Mouse (Mus musculus) embryonic facial prominence, embryonic 13.5 days (tissue): ENCODE results near the gene Myocd. TPM values are rescaled to one million over a fixed set of nuclear protein-coding genes. Genes with fewer than 3 reads are reported as not detected.

Experiments
- ATAC-seq: fragments of 200-750 bp; cut with Nextera tagmentation; 2 replicates; pipeline ENCODE4 v1.8.0; 2017; ENCODE audit warnings: low read depth; ENCODE audit not compliant: insufficient number of reproducible peaks, insufficient read depth, low FRiP score, low TSS enrichment
- H3K27ac ChIP-seq: fragments of 300-500 bp; sonication (generic); 2 replicates; pipeline ENCODE4 v1.5.1; 2015; ENCODE audit warnings: moderate library complexity, mild to moderate bottlenecking, inconsistent platforms
- H3K27me3 ChIP-seq: fragments of 300-500 bp; sonication (generic); 2 replicates; pipeline ENCODE4 v1.6.1; 2015; ENCODE audit warnings: mild to moderate bottlenecking, inconsistent platforms
- H3K36me3 ChIP-seq: fragments of 300-500 bp; sonication (generic); 2 replicates; pipeline ENCODE4 v1.6.1; 2015; ENCODE audit warnings: mild to moderate bottlenecking, inconsistent platforms
- H3K4me1 ChIP-seq: fragments of 300-500 bp; sonication (generic); 2 replicates; pipeline ENCODE4 v1.6.1; 2015; ENCODE audit warnings: inconsistent platforms
- H3K4me2 ChIP-seq: fragments of 300-500 bp; sonication (generic); 2 replicates; pipeline ENCODE4 v1.6.1; 2015; ENCODE audit warnings: moderate library complexity, mild to moderate bottlenecking, inconsistent platforms
- H3K4me3 ChIP-seq: fragments of 300-500 bp; sonication (generic); 2 replicates; pipeline ENCODE4 v1.5.1; 2015; ENCODE audit warnings: mild to moderate bottlenecking, inconsistent platforms
- H3K9ac ChIP-seq: fragments of 300-500 bp; sonication (generic); 2 replicates; pipeline ENCODE4 v1.6.1; 2015; ENCODE audit warnings: mild to moderate bottlenecking, inconsistent platforms
- H3K9me3 ChIP-seq: fragments of 300-500 bp; sonication (generic); 2 replicates; pipeline ENCODE4 v1.6.1; 2016; ENCODE audit warnings: inconsistent platforms
- WGBS: fragments of 180-500 bp; shearing (Covaris S2); methylation state at CpG from one replicate; pipeline ENCODE4 v1.1.7; 2015; ENCODE audit warnings: mixed read lengths; 5-methylcytosine and 5-hydroxymethylcytosine counted together
- polyA plus RNA-seq: library from polyadenylated mRNA; unstranded; fragments of >200 nt; fragmentation: Nextera tagmentation; extraction: Ambion mirVana; gene quantifications from 2 replicates; pipeline ENCODE4 v1.2.1, GENCODE M21; 2015

Myocd gene
- polyA plus RNA-seq = 0.94 and 2.1 TPM in 2 replicates

DNA sequence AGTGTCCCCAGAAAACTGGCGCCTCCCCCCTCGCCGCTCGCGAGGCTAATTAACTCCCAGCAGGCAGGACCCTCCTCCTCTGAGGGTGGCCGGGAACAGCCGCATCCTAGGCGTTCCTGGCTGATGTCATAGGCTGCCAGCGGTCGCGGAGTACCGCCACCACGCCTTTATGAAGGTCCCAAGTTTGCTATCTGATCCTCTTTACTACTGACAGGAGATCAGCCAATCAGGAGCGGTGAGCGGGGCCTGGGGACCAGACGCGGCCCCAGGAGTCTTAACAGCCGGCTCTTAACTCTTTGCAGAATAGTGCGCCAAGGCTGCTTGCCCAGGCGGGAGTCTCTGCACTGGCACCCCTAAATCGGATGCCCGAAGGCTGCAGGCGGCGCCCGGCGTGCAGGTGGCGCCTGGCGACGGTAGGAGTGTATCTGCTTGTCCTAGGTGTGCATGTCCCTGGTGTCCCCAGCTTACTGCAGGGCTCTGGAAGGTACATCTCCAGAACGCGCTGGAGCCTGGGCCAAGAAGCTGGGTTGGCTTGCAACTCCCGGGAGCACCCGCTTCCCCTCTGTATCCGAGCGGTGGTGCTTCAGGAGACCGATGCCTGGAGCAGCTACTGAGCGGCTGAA is at the start of gene Myocd:
Gene Myocd (minus strand): TSS at position 139 of the 623 bp plus-strand sequence.
- Histone ChIP-seq H3K27me3 (peaks cover 35% of the 10 kb centered on the region), H3K9me3 (no peaks in the 10 kb centered on the region), H3K4me1 (peaks cover 19% of the 10 kb centered on the region), H3K27ac (no peak within 1 kb of the TSS), H3K9ac (peak within 1 kb of the TSS; percentile 61), H3K4me3 (peak within 1 kb of the TSS; percentile 47), H3K4me2 (peak within 1 kb of the TSS; percentile 85), H3K36me3 (no peaks in the 10 kb centered on the region)
- under 1% methylated on average over 37 of the region's 37 CpGs for WGBS
- peak; percentile 74; the same call in 1 of the 2 replicates for ATAC-seq

DNA sequence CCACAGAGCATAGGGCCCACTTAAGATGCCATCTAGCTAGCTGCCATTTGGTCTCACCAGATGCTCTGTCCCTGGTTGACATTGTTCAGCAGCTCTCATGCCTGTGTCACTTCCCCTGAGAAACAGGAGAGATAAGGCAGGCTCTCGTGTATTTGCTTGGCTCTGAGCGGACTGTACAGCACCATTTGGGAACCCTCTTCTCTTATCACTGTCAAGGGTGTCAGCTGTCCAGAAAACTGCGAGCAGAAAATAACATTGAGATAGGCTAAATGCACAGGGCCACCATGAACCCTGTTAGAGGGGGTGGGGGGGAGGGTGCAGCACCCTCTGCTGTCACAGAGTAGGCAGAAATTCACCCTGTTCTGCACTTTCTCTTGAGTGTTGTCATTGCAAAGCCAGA is 34.0 kb upstream of the Myocd start:
- no peak overlapping the region for H3K4me3 ChIP-seq
- H3K9ac ChIP-seq = no peak overlapping the region
- no peaks in the 10 kb centered on the region for H3K36me3 ChIP-seq
- no peaks in the 10 kb centered on the region for H3K27me3 ChIP-seq
- H3K4me1 ChIP-seq = no peaks in the 10 kb centered on the region
- no peak for ATAC-seq
- H3K4me2 ChIP-seq = no peak overlapping the region
- H3K27ac ChIP-seq = no peak overlapping the region
- WGBS = 78% methylated on average over 3 of the region's 3 CpGs
- H3K9me3 ChIP-seq = 0 out of 2 replicates have a peak, but pooled peaks cover 3% of the 10 kb centered on the region

DNA sequence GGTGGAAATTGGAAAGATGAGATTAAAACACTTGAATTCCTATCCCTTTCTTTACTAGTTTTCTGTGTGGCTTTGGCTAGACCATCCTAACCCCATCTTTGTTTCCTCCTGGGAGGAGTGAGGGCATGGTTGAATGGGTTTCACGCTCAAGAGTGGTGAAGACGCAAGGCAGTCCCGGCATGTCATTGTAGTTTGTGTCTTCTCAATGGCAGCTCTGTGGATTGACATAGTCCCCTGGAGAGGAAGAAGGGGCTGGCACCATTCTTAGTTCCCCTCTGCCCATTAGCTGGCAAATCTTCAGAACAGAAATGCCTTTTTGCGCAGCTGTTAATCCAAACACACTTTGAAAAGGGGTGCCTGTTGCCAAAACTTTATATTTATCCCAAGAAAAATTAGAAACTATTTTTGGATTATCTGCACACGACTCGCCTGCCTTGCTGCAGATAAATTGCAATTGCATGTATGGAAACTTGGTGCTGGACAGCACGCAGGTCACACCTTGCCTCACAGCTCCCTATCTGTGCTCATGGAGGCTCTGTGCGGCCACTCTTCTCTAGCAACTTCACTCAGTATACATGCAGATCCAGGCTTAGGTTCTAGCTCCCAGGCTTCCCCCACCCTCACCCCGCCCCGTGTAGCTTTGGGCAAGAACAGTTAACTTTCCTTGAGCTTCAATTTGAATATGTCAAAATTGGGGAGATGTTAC is 24.5 kb upstream of the Myocd start:
- H3K4me2 ChIP-seq = no peak overlapping the region

DNA sequence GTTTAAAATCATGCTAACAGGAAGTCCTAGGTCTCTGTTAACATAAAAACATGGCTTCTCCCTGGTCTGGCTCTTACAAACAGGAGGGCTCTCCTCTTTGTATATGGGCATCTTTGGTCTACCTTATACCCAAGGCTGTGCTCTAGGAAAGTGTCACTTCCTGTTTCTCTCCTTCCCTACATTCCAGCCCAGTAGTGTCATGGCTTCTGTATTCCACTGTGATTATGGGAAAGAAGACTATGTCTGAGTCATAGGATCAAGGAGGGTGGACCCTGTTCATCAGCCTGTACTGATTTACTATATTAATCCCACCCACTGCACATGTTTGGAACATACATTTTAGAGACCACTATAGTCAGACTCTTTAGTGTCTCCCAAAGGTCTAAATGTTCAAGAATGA is 23.2 kb upstream of the Myocd start:
- Histone ChIP-seq H3K4me2 (no peak overlapping the region), H3K4me3 (no peak overlapping the region), H3K9ac (no peak overlapping the region), H3K27ac (no peak overlapping the region), H3K36me3 (no peaks in the 10 kb centered on the region), H3K27me3 (no peaks in the 10 kb centered on the region), H3K9me3 (no peaks in the 10 kb centered on the region), H3K4me1 (no peaks in the 10 kb centered on the region)
- no peak for ATAC-seq

More for the DNA sequence above, 24.5 kb upstream of the Myocd start:
- H3K9me3 ChIP-seq = no peaks in the 10 kb centered on the region
- ATAC-seq = no peak
- H3K4me3 ChIP-seq = no peak overlapping the region
- H3K27ac ChIP-seq = no peak overlapping the region
- H3K27me3 ChIP-seq = no peaks in the 10 kb centered on the region
- 83% methylated on average over 10 of the region's 10 CpGs for WGBS
- H3K9ac ChIP-seq = no peak overlapping the region
- no peaks in the 10 kb centered on the region for H3K36me3 ChIP-seq
- H3K4me1 ChIP-seq = no peaks in the 10 kb centered on the region

DNA sequence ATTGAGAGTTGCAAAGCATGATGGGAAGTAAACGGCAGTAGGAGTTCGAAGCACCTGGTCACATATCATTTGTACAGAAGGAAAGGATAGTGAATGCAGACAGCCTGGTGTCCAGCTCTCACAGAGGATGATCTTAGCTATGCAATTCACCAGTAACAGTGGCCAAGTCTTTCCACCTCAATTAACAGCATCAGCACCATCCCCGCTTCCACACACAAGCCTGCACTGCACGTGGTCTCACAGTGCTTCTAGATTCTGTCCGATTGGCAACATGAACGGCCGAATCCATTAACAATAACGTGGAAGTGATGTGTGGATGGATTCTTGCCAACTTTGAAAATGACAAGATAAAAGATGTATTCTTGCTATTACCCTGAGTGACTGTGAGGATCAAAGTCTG is 17.9 kb upstream of the Myocd start:
- no peak for ATAC-seq
- Histone ChIP-seq H3K4me1 (no peaks in the 10 kb centered on the region), H3K36me3 (no peaks in the 10 kb centered on the region), H3K4me2 (no peak overlapping the region), H3K9me3 (no peaks in the 10 kb centered on the region), H3K27me3 (peaks cover 3% of the 10 kb centered on the region; the same call in 1 of the 2 replicates), H3K4me3 (no peak overlapping the region), H3K9ac (no peak overlapping the region), H3K27ac (no peak overlapping the region)
- 89% methylated on average over 8 of the region's 8 CpGs for whole genome bisulfite sequencing

DNA sequence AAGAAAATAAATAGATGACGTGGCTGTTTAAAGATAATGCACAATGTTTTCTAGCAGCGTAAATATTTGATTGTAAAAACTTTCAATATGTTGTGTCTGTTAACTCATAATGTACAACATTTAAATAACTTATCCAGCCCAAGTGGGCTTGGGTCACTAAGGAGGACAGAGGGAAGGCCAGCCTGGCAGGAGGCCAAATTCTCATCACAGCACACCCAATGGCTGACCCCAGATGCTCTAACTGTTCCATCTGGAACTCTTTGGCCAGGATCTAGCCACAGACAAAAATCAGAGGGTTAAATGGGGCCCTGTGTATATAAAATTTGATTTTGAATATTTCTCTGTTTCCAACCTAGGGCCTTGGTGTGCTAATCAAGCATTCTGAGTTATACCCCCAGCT is 16.4 kb upstream of the Myocd start:
- no peaks in the 10 kb centered on the region for H3K9me3 ChIP-seq
- no peak overlapping the region for H3K4me3 ChIP-seq
- no peak overlapping the region for H3K9ac ChIP-seq
- H3K27ac ChIP-seq = no peak overlapping the region
- 89% methylated on average over 2 of the region's 2 CpGs for WGBS
- H3K4me1 ChIP-seq = no peaks in the 10 kb centered on the region
- peaks cover 3% of the 10 kb centered on the region; the same call in 1 of the 2 replicates for H3K27me3 ChIP-seq
- no peak overlapping the region for H3K4me2 ChIP-seq
- ATAC-seq = no peak
- no peaks in the 10 kb centered on the region for H3K36me3 ChIP-seq

DNA sequence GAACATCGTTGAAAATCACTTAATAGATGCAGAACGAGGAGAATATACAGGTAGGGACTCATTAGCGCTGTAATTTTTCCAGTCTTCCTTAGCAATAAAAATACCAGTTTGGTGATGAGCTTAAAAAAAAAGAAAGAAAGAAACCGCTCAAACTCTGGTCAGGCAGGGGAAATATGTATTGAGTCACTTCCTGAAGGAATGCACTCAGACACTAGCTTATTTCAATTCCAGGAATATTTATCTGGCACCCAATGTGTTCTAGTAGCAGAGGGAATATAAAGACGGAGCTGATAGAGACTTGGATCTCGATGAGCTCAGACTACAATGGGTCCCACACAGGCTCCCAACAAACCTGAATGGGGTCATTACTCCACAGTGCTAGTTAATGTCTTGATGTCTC is 5.7 kb upstream of the Myocd start:
- ATAC-seq = no peak
- no peak overlapping the region for H3K4me2 ChIP-seq
- H3K4me1 ChIP-seq = peaks cover 9% of the 10 kb centered on the region
- H3K27me3 ChIP-seq = peaks cover 22% of the 10 kb centered on the region
- H3K9ac ChIP-seq = no peak overlapping the region
- H3K4me3 ChIP-seq = no peak overlapping the region
- H3K27ac ChIP-seq = no peak overlapping the region
- 87% methylated on average over 6 of the region's 6 CpGs for WGBS
- H3K9me3 ChIP-seq = no peaks in the 10 kb centered on the region
- H3K36me3 ChIP-seq = no peaks in the 10 kb centered on the region

DNA sequence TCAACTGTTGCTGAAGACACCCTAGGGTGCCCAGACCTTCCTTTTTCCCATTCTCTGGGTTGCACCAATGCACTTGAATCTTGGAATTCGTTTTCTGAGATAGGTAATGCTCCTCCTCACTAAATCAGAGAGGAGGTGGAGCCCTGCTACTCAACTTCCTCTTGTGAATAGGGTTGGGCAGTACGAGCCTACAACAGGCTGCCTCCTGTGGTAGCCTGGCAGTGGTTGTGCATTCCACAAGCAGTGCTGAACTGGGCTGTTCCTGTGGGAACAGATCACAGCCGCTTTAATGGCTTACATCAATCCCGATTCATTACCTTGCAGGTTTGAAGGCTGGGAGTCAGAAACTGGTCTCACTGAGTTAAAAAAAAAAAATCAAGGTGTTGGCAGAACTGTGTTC is 1.2 kb upstream of the Myocd start:
- Histone ChIP-seq H3K9ac (no peak overlapping the region), H3K4me3 (no peak overlapping the region), H3K4me1 (peaks cover 19% of the 10 kb centered on the region), H3K27ac (no peak overlapping the region), H3K9me3 (no peaks in the 10 kb centered on the region), H3K27me3 (peaks cover 35% of the 10 kb centered on the region), H3K4me2 (peak overlapping the region; percentile 85), H3K36me3 (no peaks in the 10 kb centered on the region)
- no peak for ATAC-seq
- WGBS = 17% methylated on average over 4 of the region's 4 CpGs

DNA sequence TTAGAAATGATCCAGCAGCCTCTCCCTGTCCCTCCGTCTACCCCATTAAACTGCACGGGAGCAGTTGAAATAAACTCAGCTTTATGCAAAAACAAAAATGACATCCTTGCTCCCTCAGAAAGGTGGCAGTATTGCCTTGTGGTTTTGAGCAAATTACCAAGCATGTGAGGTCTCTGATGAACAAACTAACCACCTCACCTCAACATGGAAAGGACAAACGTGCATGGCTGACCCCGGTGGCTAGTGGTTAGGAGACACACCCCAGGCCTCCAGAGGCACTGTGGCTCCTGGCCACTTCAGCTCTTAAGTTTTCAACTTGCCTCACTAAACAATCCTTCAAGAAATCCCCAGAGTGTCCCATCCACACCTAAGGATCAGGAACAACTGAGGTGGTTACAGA is 1.5 kb downstream of the Myocd start:
- H3K4me1 ChIP-seq = peaks cover 19% of the 10 kb centered on the region
- H3K27ac ChIP-seq = no peak overlapping the region
- no peak overlapping the region for H3K9ac ChIP-seq
- no peak overlapping the region for H3K4me2 ChIP-seq
- H3K27me3 ChIP-seq = peaks cover 32% of the 10 kb centered on the region
- no peaks in the 10 kb centered on the region for H3K9me3 ChIP-seq
- ATAC-seq = no peak
- no peak overlapping the region for H3K4me3 ChIP-seq
- no peaks in the 10 kb centered on the region for H3K36me3 ChIP-seq
- 44% methylated on average over 4 of the region's 4 CpGs for WGBS

DNA sequence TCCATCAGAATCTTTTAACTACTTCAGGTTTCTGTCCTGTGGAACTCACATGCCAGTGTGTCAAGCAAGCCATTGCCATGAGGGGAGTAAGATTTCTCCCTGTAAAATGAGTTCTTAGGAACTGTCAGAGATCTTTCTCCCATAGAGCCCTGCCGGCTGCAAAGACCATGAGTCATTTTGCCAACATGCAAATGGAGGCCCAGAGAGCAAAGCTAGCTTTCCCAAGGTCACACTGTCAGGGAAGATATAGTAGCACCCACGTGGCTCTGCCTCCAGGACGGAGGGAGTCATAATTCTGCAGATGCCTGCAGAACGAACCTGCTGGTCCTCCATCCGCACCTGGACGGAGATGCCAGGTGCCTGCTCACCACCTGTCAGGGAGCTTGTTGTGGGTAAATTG is 6.3 kb downstream of the Myocd start:
- no peak overlapping the region for H3K27ac ChIP-seq
- no peaks in the 10 kb centered on the region for H3K9me3 ChIP-seq
- H3K9ac ChIP-seq = no peak overlapping the region
- H3K4me2 ChIP-seq = no peak overlapping the region
- no peak for ATAC-seq
- peaks cover 6% of the 10 kb centered on the region for H3K27me3 ChIP-seq
- 69% methylated on average over 6 of the region's 6 CpGs for WGBS
- no peaks in the 10 kb centered on the region for H3K4me1 ChIP-seq
- H3K4me3 ChIP-seq = no peak overlapping the region
- no peaks in the 10 kb centered on the region for H3K36me3 ChIP-seq

DNA sequence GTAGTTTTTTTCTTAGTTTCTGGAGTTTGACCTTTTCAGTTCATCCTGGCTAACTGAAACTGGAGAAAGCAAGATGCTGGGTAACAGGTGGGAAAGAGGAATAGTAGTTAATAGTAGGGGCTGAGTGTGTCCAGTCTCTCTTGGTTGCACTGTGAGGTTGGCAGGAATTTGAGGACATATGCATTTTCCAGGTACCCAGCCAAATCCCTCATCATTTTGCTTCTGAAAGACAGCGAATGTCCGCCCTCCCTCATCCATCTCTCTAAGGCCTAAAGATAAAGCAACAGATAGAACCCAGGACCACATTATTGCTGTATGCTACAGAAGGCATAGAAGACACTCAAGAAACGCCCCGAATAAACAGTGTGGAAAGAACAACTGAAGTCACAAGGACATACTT is 10.8 kb downstream of the Myocd start:
- H3K9ac ChIP-seq = no peak overlapping the region
- no peak for ATAC-seq
- no peak overlapping the region for H3K27ac ChIP-seq
- H3K27me3 ChIP-seq = peaks cover 9% of the 10 kb centered on the region; the same call in 1 of the 2 replicates
- no peak overlapping the region for H3K4me3 ChIP-seq
- 92% methylated on average over 4 of the region's 4 CpGs for WGBS
- H3K4me1 ChIP-seq = no peaks in the 10 kb centered on the region
- no peaks in the 10 kb centered on the region for H3K36me3 ChIP-seq
- no peak overlapping the region for H3K4me2 ChIP-seq
- H3K9me3 ChIP-seq = no peaks in the 10 kb centered on the region

DNA sequence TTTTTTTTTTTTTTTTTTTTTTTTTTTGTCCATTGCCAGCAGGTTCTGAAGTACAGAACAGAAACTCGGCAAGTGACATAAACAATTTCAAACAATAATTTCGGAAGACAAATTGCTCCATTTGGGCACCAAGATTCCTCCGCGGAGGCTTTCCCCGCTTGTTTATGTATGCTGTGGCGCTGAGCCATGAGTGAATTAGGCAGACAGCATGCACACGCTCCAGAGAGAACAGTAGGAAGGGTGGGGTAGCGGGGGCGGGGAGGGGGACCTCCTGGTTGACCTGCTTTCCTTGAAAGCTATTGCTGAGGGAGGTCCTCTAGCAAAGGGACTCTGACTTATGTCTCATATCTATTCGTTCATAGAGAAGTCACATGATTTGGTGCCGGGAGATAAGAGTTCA is 13.6 kb downstream of the Myocd start:
- Histone ChIP-seq H3K4me2 (no peak overlapping the region), H3K4me3 (no peak overlapping the region), H3K27ac (no peak overlapping the region), H3K9ac (no peak overlapping the region), H3K9me3 (no peaks in the 10 kb centered on the region), H3K4me1 (no peaks in the 10 kb centered on the region), H3K36me3 (no peaks in the 10 kb centered on the region), H3K27me3 (0 out of 2 replicates have a peak, but pooled peaks cover 3% of the 10 kb centered on the region)
- no peak for ATAC-seq
- 70% methylated on average over 11 of the region's 11 CpGs for WGBS
